Mouse (Mus musculus) kidney, adult 18-20 months (tissue): ENCODE data around the gene Sufu.

Experiments
- DNase-seq: peaks from one replicate; pipeline ENCODE4 v3.0.0; 2021

Sufu gene

DNA sequence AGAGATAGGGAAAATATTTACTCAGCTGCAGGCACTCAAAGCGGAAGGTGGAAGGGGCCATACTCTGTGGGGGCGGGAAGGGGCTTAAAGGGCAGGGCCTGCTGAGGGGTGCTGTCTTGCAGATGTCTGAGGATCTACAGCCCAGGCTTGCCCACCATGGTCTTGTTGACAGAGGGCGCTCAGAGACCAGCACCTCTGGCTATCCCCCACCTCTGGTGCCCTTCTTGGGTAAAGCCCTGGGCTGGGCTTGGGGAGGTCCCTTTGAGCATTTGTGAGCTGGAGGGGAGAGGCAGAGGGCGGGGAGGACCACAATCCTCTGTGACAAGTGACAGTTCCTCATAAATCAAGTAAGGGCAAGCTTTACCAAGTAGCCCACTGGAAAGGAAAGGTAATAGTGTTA, 136.4 kb downstream of the Sufu start:
- no peak for DNase-seq

DNA sequence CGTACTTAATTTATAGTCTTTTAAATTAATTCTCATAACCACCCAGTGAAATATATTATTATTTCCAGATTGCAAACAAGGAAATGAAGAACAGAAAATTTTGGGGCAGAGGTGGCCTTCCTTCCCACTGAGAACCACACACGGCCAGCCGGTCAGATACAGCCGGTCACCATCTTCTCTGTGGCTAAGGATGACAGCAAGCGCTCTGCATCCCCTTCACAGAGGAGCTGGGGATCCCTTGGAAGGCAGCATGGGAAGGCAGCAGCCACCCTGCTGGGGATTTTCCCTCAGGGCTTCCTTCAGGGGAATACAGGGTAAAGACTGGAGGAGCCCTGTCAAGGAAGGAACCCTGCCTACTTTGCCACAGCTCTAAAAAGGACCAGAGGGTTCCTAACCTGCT, 136.8 kb downstream of the Sufu start:
- DNase-seq = no peak

GRCm38 (mm10) chr19:46534542-46535098, 137.9 kb downstream of the Sufu start:
- DNase-seq = no peak

DNA sequence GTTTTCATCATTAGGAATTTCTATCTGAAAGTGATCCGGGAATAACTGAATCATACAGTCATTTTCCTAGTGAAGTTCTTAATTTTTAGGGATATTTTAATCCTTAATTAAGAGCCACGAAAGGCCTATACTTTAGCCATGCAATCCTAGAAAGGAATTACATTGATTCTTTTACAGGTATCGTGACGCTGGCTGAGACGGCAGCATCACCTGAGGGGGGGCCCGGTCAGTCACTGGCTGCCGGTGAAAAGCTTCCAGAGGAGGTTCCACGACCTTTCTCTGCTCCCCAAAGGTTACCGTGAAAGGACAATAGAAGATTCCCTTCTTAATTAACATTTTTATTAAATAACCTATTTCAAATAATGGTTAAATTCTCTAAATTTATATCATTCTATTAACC, 140.7 kb downstream of the Sufu start:
- no peak for DNase-seq

GRCm38 (mm10) chr19:46538213-46538612, 141.5 kb downstream of the Sufu start:
- no peak for DNase-seq
